Mouse (Mus musculus) cerebellum, postnatal 14 days (tissue): Measurements from ENCODE around the gene Irak3.

Experiments used
- DNase-seq, 2 experiments: peaks; one replicate each; pipeline ENCODE4 v3.0.0; 2021; ENCODE audit warnings: mixed read lengths in 2 of 2

Irak3 gene

DNA sequence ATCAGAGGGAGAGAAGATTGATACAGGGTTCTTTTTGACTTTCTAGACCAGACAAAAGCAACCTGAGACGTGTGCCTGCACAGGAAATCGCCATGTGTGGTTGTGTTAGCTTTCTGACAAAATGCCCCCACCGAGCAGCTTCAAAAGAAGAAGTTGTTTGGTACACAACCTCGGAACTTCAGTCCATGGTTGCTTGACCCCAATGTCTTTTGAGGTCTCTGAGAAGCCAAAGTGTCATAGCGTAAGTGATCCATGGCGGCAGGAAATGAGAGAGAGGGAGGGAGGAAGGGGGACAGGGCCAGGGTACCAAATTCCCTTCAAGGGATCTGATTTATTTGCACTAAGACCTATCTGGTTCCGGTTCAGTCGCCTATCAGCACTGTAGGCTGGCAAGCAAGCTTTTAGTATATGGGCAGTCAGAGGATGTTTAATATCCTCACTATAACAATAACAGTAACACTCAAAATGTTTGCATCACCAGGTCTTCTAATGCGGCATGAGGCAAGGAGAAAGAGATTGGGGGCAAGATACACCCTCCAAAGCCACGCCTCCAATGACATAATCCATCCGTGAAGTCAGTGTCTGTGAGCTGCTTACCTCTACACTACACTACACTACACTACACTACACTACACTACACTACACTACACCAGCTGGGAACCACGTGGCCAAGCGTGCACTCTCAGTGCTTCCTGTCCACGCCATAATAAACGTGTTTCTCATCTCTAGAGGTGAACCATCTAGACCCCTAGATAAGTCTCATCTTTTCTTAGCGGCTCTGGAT, 729 bp upstream of the Irak3 start:
- no peak for DNase-seq

DNA sequence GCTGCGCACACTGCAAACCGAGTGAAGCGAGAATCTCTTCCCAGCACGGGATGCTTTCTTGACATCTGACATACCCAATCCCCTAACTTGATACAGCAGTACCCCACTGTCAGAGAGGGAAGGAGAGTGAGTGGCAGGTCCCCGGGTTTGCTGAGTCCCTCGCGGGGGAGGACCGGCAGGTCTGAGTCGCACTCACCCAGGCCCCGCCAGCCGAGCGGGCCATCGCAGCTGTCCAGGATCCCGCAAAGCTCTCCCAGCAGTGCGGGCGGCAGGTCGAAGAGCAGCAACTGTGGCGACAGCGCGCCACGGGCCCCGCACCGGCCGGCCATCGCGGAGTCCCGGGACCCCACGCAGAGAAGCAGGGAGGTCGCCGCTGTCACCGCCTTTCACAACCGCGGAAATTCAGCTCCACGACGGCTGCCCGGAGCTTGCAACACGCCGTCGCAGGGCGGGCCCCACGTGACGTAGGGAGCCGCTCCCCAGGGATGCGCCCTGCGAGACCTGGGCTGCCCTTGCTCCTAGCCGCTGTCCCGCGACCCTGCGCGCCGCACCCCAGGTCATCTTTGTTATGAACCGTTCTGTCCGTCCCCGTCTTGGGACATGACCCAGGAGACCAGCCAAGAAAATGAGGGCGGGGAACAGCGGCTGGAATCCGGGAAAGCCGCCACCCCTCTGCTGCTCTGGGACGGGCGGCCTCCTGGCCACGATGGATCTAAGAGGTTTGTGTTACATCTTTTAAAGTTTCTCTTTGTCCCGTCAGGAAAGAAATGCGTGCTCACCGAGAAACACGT, 604 bp downstream of the Irak3 start, which contains the start of gene Tmbim4:
Gene Tmbim4 (plus strand): TSS at position 460 of the 791 bp plus-strand sequence.
- DNase-seq = peak; percentile 17 to 18

DNA sequence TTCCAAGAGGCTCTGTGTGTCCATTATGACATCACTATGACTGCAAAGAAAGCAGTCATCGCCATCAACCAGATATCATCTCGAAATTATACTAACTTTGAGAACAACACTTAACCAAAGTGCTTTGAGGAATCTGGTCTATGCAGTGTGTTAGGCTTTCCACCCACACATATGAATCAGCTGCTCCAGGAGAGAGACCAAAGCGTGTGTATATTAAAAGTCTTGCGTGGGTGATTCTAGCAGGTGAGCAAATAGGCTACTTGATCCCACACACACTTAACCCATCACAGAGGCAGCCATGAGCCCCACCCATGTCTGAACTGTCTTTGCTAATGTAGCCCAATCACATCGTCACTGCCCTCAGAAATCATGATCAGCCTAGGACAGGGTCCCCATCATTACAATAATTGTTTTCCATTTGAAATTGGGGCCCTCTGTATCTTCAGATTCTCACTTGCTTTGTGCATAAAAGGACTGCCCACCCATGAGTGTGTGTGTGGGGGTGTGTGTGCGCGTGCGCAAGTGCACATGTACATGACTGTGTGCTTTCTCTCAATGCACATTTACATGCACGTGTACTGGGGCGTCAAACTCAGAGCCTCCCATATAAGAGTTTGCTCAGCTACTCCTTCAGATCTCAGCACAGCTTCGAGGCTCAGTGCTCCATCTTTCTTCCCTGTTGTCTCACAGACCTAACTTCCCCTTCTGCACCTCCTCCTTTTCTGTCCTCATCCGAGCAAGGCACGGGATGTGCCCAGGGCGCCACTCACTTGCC, 4.7 kb downstream of the Irak3 start:
- DNase-seq = no peak

DNA sequence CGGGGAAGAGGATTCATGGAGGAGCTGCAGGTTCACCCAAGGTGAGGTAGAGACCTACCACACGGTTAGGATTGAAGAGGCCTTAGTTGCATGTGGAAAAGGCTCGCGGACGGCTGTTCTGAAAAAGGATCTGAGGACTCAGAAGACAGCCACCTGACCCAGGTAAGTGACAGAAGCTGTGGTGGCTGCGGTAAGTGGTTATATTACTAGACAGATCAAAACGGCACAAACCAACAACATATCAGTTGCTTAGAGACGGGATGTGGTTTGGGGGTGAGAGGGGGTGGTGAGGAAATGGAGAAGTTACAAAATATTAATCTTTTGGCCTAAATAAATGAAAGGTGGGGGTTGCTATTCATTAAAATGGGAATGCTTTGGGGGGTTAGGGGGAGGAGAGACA, 8.7 kb downstream of the Irak3 start:
- no peak for DNase-seq

DNA sequence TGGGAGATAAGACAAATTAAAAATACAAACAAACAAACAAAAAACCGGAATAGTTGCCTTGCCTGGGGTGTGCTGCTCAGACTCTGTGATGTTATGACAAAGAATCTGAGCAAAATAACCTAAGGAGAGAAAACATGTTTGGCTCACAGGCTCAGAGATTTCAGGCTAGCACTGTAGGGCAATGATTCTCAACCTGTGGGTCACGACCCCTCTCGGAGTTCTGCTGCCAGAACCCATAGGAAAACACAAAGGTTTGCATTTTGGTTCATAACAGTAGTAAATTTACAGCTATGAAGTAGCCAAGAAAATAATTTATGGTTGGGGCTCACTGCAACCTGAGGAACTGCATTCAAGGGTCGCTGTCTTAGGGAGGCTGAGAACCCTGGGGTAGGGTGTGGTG, 9.7 kb downstream of the Irak3 start:
- DNase-seq = no peak

DNA sequence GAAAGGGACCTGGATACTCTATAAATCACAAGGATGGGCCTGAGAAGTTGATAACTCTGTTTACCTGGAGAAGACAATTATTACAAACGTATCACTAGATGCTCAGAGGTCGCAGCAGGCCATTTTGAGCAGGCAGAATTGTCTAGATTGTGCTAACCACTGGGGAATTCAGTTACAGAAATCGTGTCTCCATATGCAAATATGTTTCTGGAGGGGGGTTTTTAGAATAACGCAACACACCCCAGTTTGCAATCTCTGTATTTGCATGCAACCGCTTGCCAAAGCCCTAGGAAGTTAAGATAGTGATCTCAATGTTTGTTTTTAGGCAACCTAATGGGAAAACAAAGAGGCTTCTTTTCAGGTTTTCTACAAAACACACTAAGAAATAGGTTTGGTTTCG, 10.8 kb downstream of the Irak3 start:
- no peak for DNase-seq

DNA sequence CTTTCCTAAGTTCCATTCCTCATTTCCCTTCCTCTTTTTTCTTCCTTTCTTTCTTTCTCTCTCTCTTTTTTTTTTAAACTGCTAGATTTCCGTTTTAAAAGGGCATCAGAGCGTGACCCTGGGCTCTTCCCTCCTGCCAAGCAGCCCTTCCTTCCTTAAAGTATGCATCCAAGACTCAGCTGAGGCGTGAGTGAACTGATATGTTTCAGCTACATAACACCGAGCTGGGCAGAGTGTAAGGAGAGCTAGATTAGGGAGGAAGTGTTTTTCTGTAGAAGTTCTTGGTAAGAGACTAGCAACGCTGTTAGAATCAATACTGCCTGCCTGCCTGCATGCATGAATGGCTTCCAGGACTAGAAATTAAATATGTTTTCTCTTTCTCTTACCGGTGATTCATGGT, 12.1 kb downstream of the Irak3 start:
- no peak for DNase-seq

DNA sequence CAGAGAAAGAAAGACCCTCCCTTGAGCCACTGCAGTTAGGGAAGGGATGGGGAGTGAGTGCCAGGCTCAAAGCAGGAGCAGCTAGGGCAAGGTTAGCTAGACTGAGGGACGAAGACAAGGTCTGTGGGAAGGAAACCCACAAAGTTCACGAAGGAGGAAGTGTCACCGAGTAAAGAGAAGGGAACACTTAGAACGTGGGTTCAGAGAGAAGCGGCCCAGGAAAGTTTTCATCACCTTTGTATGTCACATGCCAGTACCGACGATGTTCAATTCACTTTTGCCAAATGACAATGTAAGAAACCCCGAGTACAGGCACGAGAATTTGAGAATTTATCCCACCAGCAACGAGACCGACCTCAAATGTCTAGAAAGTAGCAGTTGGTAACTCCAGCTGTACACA, 12.7 kb downstream of the Irak3 start:
- no peak for DNase-seq

DNA sequence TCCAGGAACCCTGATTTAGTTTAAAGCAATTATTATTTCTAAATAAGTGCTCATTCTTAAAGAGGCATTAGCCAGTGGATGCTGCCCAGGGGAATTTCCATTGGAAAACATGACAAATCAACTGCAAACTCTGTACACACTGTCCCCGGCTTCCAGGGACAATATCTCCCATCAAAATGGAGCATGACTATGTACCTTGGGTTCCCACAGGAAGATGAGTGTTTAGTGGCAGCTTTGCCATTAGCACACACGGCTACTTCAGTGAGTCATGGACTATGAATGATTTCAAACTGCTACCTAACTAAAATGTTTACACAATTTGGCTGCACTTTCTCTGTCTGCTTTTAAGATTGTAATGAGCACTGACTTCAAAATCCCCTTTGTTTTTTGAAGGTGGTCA, 13.4 kb downstream of the Irak3 start:
- DNase-seq = no peak

DNA sequence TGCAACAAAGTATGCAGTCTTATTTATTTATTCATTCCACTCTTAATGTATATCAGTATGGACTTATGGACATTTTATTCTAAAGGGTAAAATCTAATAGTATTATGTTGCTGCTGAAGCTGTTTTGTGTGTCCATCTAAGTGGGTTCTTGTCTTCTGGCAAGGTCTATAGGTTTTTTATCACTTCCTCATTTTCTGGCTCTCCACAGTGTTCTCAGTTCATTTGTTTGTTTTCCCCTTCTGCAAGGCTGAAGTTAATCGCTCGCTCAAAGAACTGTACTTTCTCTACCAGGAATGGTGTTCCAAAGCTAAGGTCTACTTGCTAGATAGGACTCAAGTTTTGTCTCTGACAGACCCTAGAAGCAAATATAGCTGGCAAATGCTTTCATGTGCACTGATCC, 18.6 kb downstream of the Irak3 start:
- no peak for DNase-seq

DNA sequence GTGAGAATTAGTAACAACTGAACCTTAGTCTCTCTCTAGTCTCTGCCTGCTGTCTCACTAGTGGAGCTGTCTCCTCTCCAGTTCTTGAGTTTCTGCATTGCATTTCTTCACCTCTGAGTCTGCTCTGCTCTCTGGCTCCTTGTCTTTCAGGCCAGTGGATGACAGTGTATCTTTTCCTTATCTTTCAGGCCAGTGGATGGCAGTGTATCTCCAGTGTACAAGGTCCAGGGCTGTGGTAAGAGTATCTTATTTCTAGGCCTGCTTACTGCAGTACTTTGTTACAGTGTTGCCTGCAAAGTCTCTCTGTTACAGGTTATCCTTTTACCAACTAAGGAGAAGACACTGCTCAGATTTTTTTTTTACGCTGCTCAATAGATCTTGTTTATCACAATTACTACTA, 19.0 kb downstream of the Irak3 start:
- DNase-seq = no peak

DNA sequence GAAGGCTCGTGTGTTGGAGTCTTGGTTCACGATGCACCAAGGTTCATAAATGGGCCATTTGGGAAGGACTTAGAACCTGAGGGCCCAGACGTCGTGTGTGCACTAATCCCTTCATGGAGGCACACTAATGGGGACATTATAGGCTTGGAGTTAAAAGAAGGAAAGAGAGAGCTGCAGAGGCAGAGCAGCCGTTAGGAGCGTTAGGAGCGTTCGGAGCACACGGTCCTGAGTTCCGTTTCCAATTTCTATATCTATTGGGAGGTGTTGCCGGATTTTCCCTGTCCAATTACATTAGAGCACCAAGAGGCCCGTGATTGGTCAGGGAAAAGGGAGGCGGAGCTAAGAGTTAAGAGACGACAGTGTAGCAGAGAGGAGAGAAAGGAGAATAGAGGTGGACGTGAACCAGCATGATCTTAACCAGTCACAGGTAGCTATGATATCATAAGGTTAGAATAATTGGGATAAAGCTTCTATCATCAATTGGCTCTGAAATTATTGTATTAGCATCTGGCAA, 27.7 kb downstream of the Irak3 start:
- DNase-seq = no peak

DNA sequence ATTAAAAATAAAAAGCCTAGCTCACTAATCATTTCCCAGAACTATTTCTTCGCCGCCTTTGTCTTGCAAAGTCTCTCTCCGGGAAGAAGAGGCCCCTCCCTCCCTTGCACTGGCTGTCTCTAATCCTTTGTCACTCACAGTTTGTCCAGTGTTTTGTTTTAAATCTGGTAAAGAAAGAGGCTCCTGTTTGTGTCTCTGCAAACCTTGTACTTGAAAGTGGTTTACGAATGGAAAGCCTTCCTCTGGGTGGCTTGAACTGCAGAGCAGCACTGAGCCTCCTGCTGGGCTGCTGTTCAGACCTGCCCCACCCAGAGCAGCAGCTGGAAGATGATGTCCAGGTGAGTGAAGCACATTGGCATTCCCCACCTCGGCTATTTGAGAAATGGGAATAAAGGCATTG, 30.6 kb downstream of the Irak3 start:
- no peak for DNase-seq

DNA sequence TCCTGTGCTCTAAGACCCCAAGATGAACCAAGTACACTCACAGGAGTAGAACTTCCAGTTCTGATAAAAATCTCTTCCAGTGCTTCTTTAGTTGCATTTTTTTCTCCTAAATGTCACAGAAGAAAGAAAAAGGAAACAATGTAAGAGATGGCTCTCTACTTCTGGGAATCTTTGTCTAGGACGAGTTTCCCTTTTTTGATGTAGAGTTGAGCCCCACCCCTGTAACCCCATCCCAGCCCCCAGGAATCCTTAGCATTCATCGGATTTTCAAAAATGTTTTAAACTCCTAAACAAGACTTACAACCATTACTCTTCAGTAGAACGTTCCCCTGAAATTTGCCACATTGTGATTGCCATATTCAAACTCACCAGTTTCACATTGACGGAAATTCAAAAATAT, 31.7 kb downstream of the Irak3 start:
- no peak for DNase-seq

DNA sequence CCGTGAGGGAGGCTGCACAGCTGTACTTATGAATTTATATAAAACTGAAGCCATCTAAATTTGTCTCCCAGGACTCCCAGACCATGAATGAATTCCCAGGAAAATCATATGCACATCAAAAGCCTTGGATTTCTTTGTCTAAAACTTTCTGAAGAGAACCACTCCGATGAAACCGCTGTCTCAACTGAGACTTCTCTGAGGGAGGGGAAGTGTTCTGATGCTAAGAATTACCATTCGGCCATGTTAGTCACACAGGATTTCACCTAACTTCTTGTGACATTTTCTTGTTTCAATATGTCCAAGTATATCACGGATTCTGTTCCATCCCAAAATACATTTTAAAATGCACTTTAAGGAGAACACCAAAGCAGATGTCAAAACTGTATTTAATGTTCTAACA, 32.1 kb downstream of the Irak3 start:
- DNase-seq = no peak

DNA sequence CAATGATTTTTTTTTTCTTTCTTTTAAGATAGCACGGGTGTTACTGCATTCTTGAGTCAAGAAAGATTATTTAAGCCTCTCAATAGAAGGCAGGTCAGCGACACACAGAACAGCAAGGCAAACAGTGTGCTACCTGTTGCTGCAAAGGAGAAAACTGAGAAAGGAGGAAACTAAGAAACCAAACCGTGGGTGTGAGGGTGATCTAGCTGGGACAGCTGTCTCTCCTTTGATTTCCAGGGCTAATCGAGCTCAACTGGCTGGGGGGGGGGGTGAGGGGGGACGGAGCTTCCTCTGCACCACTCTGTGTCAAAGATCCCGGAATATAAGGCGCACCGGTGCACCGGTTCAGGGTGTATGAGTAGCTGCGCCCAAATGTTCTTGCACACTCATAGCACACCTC, 32.9 kb downstream of the Irak3 start:
- DNase-seq = no peak

DNA sequence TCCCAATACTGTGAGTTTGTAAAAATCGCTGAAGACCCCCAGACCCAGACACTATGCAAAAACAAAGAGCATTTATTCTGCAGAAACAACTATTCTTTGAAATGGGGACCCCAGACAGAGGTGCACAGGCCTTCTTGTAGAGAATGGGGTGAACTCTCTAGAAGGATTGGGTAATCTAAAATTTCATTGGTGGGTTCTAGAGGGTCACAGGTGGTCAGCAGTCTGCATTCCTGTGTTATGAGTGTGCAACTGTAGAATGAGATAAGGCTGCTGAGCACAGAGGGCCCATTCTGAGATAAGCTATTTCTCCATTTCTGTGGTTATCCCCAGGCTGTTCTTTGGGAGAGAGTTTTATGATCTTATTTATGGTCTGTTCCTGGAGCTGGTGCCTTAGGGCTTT, 33.9 kb downstream of the Irak3 start:
- no peak for DNase-seq

DNA sequence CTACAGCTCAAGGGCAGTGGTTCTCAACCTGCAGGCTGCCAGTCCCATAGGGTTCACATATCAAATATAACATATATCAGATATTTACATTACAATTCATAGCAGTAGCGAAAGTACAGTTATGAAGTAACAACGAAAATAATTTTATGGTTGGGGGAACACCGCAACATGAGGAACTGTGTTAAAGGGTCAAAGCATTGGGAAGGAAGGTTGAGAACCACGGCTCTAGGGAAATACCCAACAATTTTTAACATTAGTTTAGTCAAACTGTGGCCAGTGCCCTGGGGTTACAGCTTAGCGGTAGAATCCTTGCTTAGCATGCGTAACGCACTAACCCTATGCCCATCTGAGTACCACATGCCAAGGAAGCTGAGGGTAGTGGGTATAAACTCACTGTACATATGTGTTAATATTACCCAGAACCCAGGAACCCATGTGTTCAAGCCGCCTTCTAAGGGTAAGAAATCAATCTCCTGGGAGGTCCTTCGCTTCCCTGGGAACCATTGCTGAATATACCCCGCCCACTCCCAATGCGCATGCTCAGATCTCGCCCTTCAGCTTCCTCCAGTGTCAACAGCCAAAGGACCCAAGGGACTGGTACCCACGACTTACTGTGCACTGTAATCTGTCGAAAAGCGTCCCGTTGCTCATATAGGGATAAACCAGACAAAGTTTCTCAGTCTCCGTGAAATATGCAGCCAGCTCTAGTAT, 36.0 kb downstream of the Irak3 start:
- DNase-seq = no peak

DNA sequence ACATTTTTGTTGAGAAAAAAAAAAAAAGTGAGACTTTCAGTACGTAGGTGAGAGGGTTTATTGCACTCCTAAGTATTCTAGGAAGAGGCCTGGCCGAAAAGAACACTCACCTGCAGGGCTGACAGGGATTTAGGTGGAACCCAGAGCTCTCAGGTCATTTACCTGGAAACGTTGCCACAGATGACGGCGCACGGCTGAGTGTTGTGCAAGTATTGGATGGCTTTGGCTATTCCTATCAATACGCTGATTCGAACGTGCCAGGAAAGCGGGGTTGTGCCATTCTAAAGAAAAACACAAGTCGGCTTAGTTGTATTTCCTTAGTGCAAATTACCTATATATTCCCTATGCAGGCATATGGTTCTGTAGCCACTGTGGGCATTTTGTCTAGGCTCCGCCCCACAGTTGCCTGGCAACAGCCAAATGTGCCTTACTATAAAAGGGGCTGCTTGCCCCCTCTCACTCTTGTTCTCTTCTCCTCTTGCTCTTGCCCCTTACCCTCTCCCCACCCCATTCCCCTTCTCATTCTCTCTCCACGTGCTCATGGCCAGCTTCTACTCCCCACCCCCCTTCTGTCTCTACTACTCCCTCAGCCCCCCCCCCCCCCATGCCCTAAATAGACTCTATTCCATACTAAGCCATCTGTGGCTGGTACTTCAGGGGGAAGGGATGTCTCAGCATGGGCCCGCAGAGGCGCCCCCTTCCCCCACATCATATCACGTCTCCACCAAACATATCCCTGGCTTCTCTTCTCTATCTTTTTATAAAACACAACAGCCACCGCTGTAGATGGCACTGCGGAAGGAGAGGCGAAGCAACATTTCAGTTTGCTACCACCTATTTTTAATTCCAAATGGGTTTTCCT, 36.8 kb downstream of the Irak3 start:
- no peak for DNase-seq

DNA sequence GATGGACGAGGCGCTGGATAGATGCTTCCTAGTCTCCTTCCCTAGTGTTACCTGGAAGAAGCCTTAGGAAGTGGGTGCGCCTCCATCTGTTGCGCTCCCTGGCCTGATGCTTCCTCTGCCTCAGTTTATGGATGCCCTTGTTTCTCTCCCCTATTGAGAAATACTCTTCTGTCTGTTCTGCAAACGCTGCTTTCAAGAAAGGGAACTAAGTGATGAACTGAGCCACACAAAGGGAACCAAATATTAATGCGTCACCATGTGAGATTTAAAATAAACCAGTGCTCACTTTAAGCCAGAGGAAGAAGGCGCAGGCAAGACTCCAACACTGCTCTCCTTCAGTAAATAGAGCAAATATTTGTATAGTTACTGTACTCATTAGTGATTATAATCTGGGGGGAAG, 38.4 kb downstream of the Irak3 start:
- DNase-seq = no peak

DNA sequence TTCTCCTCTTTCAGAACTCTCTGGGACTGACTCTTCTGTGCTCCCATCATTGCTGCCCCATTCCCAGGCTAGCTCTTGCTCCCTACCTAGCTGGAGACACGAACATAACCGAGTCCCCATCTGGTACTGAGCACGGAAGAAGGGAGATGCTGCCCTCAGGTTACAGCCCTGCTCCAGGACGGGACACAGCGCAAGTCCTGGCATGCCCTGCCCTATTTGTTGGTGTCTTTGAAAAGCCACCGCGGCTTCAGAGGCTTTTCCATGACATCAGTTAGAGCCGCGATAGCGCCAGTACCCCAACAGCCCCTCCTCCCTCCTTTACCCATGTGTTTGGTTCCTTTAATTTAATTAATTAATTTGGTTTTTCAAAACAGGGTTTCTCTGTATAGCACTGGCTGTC, 39.1 kb downstream of the Irak3 start:
- no peak for DNase-seq

DNA sequence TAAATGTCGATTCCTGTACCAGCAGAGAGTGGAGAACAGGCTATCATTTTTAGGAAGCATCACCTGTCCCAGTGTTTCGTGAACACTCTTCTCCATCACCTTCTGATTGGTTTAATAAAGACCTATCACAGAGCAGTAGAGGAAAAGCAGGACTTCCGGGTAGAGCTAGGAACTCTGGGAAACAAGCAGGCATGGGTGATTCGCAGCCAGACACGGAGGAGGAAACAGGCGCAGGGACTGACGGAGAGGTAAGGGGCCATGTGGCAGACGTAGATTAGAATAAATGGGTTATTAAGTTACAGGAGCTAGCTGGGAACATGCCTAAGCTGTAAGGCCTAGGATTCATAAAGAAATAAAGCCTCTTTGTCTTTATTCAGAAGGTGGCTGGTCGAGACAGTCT, 41.4 kb downstream of the Irak3 start:
- no peak for DNase-seq
